Mouse (Mus musculus): ENCODE results near the gene Actrt2. TPM values are rescaled to one million over a fixed set of nuclear protein-coding genes. Genes with fewer than 3 reads are reported as not detected.

Gene Actrt2
- polyA plus RNA-seq, 1 experiment from 2014 or later, result not detected

DNA sequence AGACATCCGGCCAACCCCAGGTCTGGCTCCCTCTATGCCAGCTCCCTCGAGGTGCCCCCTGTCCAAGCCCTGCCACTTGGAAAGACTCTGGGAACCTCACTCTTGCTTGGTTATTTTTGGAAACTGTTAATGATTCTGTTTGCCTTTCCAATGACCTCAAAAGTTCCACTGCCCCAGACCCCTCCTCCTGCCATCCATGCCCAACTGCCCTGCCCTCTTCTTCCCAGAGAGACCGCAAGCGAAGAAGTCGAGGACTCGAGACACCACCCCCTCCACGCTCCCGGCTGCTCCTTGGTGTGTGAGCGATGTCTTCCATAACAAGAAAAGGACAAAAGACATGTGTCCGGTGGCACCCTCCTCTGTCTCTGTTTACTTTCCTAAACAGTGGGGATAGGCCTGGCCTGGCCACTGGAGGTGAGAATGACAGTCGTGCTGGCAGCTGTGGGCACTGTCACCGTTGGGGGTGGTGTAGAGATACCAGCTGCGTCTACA, 33.3 kb upstream of the Actrt2 start:
- Histone ChIP-seq H3K9me3 (replicated peaks) (no peaks in the 10 kb centered on the region), H3K4me3 (no peak overlapping the region), H3K36me3 (no peaks in the 10 kb centered on the region), H3K4me1 (peaks cover 10% of the 10 kb centered on the region), H3K27me3 (ENCODE audit: low read depth, poor library complexity, severe bottlenecking) (0 out of 2 replicates have a peak, but pooled peaks cover 4% of the 10 kb centered on the region), H3K27ac (replicated peaks) (no peak overlapping the region)
- DNase-seq (ENCODE audit: low spot score), result no peak
- 90% methylated on average over 13 of the region's 13 CpGs for WGBS

DNA sequence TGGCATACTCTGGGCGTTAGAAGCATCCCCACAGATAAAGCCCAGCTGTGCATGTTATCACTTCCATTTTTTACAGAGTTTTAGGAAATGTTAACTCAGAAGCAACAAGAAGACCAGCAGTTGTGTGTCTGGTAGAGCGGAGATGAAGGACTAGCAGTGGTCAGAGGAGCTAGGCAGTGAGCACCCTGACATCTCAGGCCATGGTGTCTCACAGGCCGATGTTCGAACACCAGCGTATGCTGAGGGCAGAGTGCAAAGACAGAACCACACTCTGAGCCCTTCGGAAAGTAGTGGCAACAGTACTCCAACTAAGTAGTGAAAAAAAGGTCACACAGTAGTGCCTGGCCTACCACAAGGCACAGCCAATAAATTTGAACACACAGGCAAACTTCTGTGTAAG, 32.8 kb upstream of the Actrt2 start:
- Histone ChIP-seq H3K9me3 (replicated peaks) (no peaks in the 10 kb centered on the region), H3K27me3 (ENCODE audit: low read depth, poor library complexity, severe bottlenecking) (0 out of 2 replicates have a peak, but pooled peaks cover 4% of the 10 kb centered on the region), H3K4me1 (peaks cover 10% of the 10 kb centered on the region), H3K4me3 (no peak overlapping the region), H3K27ac (replicated peaks) (no peak overlapping the region), H3K36me3 (no peaks in the 10 kb centered on the region)
- no peak for DNase-seq (ENCODE audit: low spot score)
- 95% methylated on average over 6 of the region's 6 CpGs for WGBS

DNA sequence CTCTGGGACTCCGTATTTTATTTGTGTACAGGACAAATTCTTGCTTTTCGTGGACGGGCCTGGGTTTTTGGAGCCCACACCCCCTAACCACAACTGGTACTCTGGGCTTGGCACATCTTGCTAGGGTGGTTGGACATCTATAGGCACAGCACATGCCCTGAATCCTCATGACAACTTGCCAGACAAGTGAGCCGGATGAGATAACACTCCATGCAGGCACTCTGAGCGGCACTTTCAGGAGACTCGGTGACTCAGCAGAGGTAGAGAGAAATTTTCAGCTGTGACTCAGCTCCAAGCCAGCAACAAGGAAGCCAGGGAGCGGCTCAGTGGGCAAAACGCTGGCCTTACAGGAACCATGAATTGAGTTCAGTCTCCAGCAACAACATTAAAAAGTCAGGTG, 31.6 kb upstream of the Actrt2 start:
- no peak for DNase-seq (ENCODE audit: low spot score)
- Histone ChIP-seq H3K9me3 (replicated peaks) (no peaks in the 10 kb centered on the region), H3K4me3 (no peak overlapping the region), H3K27me3 (ENCODE audit: low read depth, poor library complexity, severe bottlenecking) (0 out of 2 replicates have a peak, but pooled peaks cover 4% of the 10 kb centered on the region), H3K4me1 (peaks cover 10% of the 10 kb centered on the region), H3K36me3 (no peaks in the 10 kb centered on the region), H3K27ac (replicated peaks) (no peak overlapping the region)
- WGBS, result 91% methylated on average over 8 of the region's 8 CpGs

GRCm38 (mm10) chr4:154698631-154699030, 31.0 kb upstream of the Actrt2 start:
- no peak for DNase-seq (ENCODE audit: low spot score)
- Histone ChIP-seq H3K4me1 (peaks cover 14% of the 10 kb centered on the region), H3K9me3 (replicated peaks) (no peaks in the 10 kb centered on the region), H3K27me3 (ENCODE audit: low read depth, poor library complexity, severe bottlenecking) (0 out of 2 replicates have a peak, but pooled peaks cover 4% of the 10 kb centered on the region), H3K4me3 (no peak overlapping the region), H3K36me3 (no peaks in the 10 kb centered on the region), H3K27ac (replicated peaks) (0 out of 2 replicates have a peak overlapping the region, but pooled peaks have one; percentile 13)
- WGBS, result 97% methylated on average over 1 of the region's 1 CpGs

GRCm38 (mm10) chr4:154698021-154698590, 30.4 kb upstream of the Actrt2 start:
- DNase-seq (ENCODE audit: low spot score), result no peak
- H3K9me3 ChIP-seq (replicated peaks), result no peaks in the 10 kb centered on the region
- 80% methylated on average over 16 of the region's 16 CpGs for WGBS
- peaks cover 17% of the 10 kb centered on the region for H3K4me1 ChIP-seq
- H3K27me3 ChIP-seq (ENCODE audit: low read depth, poor library complexity, severe bottlenecking), result 0 out of 2 replicates have a peak, but pooled peaks cover 4% of the 10 kb centered on the region
- H3K36me3 ChIP-seq, result no peaks in the 10 kb centered on the region
- no peak overlapping the region for H3K4me3 ChIP-seq
- 0 out of 2 replicates have a peak overlapping the region, but pooled peaks have one; percentile 13 for H3K27ac ChIP-seq (replicated peaks)

GRCm38 (mm10) chr4:154697476-154697875, 29.8 kb upstream of the Actrt2 start:
- Histone ChIP-seq H3K27ac (replicated peaks) (no peak overlapping the region), H3K27me3 (ENCODE audit: low read depth, poor library complexity, severe bottlenecking) (0 out of 2 replicates have a peak, but pooled peaks cover 4% of the 10 kb centered on the region), H3K36me3 (no peaks in the 10 kb centered on the region), H3K9me3 (replicated peaks) (no peaks in the 10 kb centered on the region), H3K4me1 (peaks cover 17% of the 10 kb centered on the region), H3K4me3 (no peak overlapping the region)
- DNase-seq (ENCODE audit: low spot score), result no peak
- WGBS, result 85% methylated on average over 5 of the region's 5 CpGs

DNA sequence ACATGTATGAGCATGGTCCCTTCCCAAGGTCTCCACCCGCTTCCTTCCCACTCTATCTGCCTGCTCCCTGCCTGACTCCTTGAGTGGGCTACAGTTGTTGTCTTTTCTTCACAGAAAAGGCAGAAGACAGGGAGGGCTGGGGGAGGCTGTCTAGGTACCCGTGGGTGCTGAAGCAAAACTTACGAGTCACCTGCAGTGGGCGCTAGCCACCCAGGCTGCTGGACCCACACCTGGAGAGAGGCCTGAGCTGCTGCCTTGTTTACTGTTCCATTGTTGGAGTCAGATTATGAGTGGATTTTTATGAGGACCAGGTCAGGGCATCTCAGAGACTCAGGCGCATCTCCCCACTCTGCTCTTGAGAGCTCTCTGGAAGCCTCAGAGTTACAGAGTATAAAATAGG, 28.9 kb upstream of the Actrt2 start:
- Histone ChIP-seq H3K36me3 (no peaks in the 10 kb centered on the region), H3K27me3 (ENCODE audit: low read depth, poor library complexity, severe bottlenecking) (0 out of 2 replicates have a peak, but pooled peaks cover 4% of the 10 kb centered on the region), H3K4me1 (peaks cover 17% of the 10 kb centered on the region), H3K27ac (replicated peaks) (no peak overlapping the region), H3K9me3 (replicated peaks) (no peaks in the 10 kb centered on the region), H3K4me3 (no peak overlapping the region)
- WGBS, result 78% methylated on average over 5 of the region's 5 CpGs
- DNase-seq (ENCODE audit: low spot score), result no peak

GRCm38 (mm10) chr4:154696146-154696545, 28.5 kb upstream of the Actrt2 start:
- Histone ChIP-seq H3K27ac (replicated peaks) (no peak overlapping the region), H3K4me3 (no peak overlapping the region), H3K36me3 (no peaks in the 10 kb centered on the region), H3K4me1 (peaks cover 17% of the 10 kb centered on the region), H3K27me3 (ENCODE audit: low read depth, poor library complexity, severe bottlenecking) (0 out of 2 replicates have a peak, but pooled peaks cover 4% of the 10 kb centered on the region), H3K9me3 (replicated peaks) (no peaks in the 10 kb centered on the region)
- peak; percentile 50 for DNase-seq (ENCODE audit: low spot score)
- WGBS, result 37% methylated on average over 4 of the region's 4 CpGs

DNA sequence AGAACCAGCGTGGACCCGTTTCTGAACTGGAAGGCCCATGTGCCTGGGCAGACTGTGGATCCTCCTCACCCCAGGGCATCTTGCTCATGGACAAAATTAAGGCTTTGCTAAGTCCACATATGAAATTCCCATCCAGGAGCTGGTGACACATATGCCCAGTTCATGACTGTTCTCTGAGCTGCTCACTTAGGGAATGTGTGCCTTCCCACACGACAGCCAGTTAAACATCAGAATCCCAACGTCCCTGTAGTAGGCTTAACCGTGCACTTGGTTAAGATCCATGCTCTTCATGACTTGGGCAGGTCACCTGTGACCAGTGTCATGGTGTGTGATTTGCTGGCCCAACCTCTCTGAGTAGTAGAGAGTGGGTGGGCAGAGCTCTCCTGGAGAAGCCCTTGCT, 26.7 kb upstream of the Actrt2 start:
- 0 out of 2 replicates have a peak, but pooled peaks cover 4% of the 10 kb centered on the region for H3K27me3 ChIP-seq (ENCODE audit: low read depth, poor library complexity, severe bottlenecking)
- H3K4me3 ChIP-seq, result no peak overlapping the region
- 94% methylated on average over 5 of the region's 5 CpGs for WGBS
- no peak overlapping the region for H3K27ac ChIP-seq (replicated peaks)
- peaks cover 17% of the 10 kb centered on the region for H3K4me1 ChIP-seq
- no peak for DNase-seq (ENCODE audit: low spot score)
- H3K9me3 ChIP-seq (replicated peaks), result no peaks in the 10 kb centered on the region
- H3K36me3 ChIP-seq, result no peaks in the 10 kb centered on the region

- peaks cover 17% of the 10 kb centered on the region for H3K4me1 ChIP-seq
- H3K9me3 ChIP-seq (replicated peaks), result no peaks in the 10 kb centered on the region
- DNase-seq (ENCODE audit: low spot score), result no peak
- 0 out of 2 replicates have a peak, but pooled peaks cover 3% of the 10 kb centered on the region for H3K27me3 ChIP-seq (ENCODE audit: low read depth, poor library complexity, severe bottlenecking)
- H3K4me3 ChIP-seq, result no peak overlapping the region
- 85% methylated on average over 20 of the region's 20 CpGs for WGBS
- H3K36me3 ChIP-seq, result no peaks in the 10 kb centered on the region
- H3K27ac ChIP-seq (replicated peaks), result no peak overlapping the region
These were observed 25.8 kb upstream of the Actrt2 start for GRCm38 (mm10) chr4:154693348-154694015.

- H3K27me3 ChIP-seq (ENCODE audit: low read depth, poor library complexity, severe bottlenecking), result peaks cover 25% of the 10 kb centered on the region
- no peak overlapping the region for H3K27ac ChIP-seq (replicated peaks)
- 83% methylated on average over 5 of the region's 5 CpGs for WGBS
- no peaks in the 10 kb centered on the region; the same call in 1 of the 2 replicates for H3K9me3 ChIP-seq (replicated peaks)
- peaks cover 9% of the 10 kb centered on the region; the same call in 1 of the 2 replicates for H3K4me1 ChIP-seq
- no peaks in the 10 kb centered on the region for H3K36me3 ChIP-seq
- DNase-seq (ENCODE audit: low spot score), result no peak
- H3K4me3 ChIP-seq, result no peak overlapping the region
These were observed 15.5 kb upstream of the Actrt2 start for GRCm38 (mm10) chr4:154683068-154683752.

DNA sequence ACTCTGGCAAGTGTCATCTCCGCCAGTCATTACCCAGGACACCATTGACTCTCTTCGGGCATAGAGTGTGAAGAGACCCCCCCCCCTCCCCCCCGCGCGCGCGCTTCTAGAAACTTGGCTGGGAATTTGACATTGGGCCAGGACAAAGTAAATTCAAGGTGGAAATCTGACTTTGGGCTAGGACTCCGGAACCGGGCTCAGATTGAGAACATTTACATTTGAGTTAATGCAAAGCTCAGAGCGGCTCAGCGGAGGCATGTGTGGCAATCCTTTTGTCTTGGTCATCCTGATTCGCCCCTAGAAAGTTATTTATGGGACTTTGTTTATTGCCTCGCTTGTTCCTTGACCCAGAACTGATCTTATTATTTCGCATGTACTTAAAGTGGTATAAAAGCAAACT, 14.6 kb upstream of the Actrt2 start:
- WGBS, result 48% methylated on average over 14 of the region's 14 CpGs
- H3K27ac ChIP-seq (replicated peaks), result no peak overlapping the region
- H3K4me1 ChIP-seq, result peaks cover 9% of the 10 kb centered on the region; the same call in 1 of the 2 replicates
- H3K36me3 ChIP-seq, result no peaks in the 10 kb centered on the region
- H3K27me3 ChIP-seq (ENCODE audit: low read depth, poor library complexity, severe bottlenecking), result peaks cover 28% of the 10 kb centered on the region
- no peak for DNase-seq (ENCODE audit: low spot score)
- no peaks in the 10 kb centered on the region; the same call in 1 of the 2 replicates for H3K9me3 ChIP-seq (replicated peaks)
- no peak overlapping the region for H3K4me3 ChIP-seq

Data from midbrain, embryonic 10.5 days (tissue).